Mouse (Mus musculus) intestine, postnatal 0 days (tissue): ENCODE results near the gene Bglap2. TPM values are rescaled to one million over a fixed set of nuclear protein-coding genes. Genes with fewer than 3 reads are reported as not detected.
A peak's percentile ranks its signal among the peaks of the same experiment; 100 is the strongest.

Source experiments
- ATAC-seq: fragments of 200-750 bp; cut with Nextera tagmentation; 2 replicates; pipeline ENCODE4 v1.8.0; 2017; ENCODE audit warnings: mild to moderate bottlenecking, moderate TSS enrichment, moderate library complexity
- H3K27ac ChIP-seq: fragments of 300-500 bp; sonication (generic); 2 replicates; pipeline ENCODE4 v1.5.1; 2014; ENCODE audit warnings: mild to moderate bottlenecking, low read depth, low read length, moderate library complexity
- H3K27me3 ChIP-seq: fragments of 300-500 bp; sonication (generic); replicated peaks from 2 replicates; pipeline ENCODE4 v1.6.1; 2014; ENCODE audit warnings: low read length, mixed read lengths; ENCODE audit not compliant: control insufficient read depth, insufficient read depth
- H3K36me3 ChIP-seq: fragments of 300-500 bp; sonication (generic); 2 replicates; pipeline ENCODE4 v1.6.1; 2014; ENCODE audit warnings: mild to moderate bottlenecking, moderate library complexity; ENCODE audit not compliant: control insufficient read depth, insufficient read depth
- H3K4me1 ChIP-seq: fragments of 300-500 bp; sonication (generic); replicated peaks from 2 replicates; pipeline ENCODE4 v1.6.1; 2014; ENCODE audit warnings: antibody characterized with exemption, low read length, mixed read lengths; ENCODE audit not compliant: control insufficient read depth, insufficient read depth
- H3K4me2 ChIP-seq: fragments of 300-500 bp; sonication (generic); replicated peaks from 2 replicates; pipeline ENCODE4 v1.6.1; 2014; ENCODE audit warnings: low read depth, mild to moderate bottlenecking, moderate library complexity
- H3K4me3 ChIP-seq: fragments of 300-500 bp; sonication (generic); 2 replicates; pipeline ENCODE4 v1.5.1; 2014; ENCODE audit warnings: low read depth, low read length
- H3K9ac ChIP-seq: fragments of 300-500 bp; sonication (generic); 2 replicates; pipeline ENCODE4 v1.6.1; 2014; ENCODE audit warnings: mild to moderate bottlenecking, low read depth, low read length
- H3K9me3 ChIP-seq: fragments of 300-500 bp; sonication (generic); 2 replicates; pipeline ENCODE4 v1.6.1; 2016; ENCODE audit warnings: mixed run types; ENCODE audit not compliant: control insufficient read depth
- CTCF ChIP-seq: sonication (generic); IDR thresholded peaks from 2 replicates; pipeline ENCODE4 v1.5.1; 2016; ENCODE audit warnings: low read depth, mild to moderate bottlenecking, control low read depth, antibody characterized with exemption, moderate library complexity
- WGBS: fragments of 180-500 bp; shearing (Covaris S2); extraction: QIAGEN DNeasy Blood & Tissue Kit; methylation state at CpG from one replicate; pipeline ENCODE4 v1.1.7; 2014; 5-methylcytosine and 5-hydroxymethylcytosine counted together
- polyA plus RNA-seq: library from polyadenylated mRNA; unstranded; fragments of >200 nt; fragmentation: Nextera tagmentation; extraction: Ambion mirVana; gene quantifications from 2 replicates; pipeline ENCODE4 v1.2.1, GENCODE M21; 2015

The Bglap2 gene
- polyA plus RNA-seq, 1 experiment from 2014 or later = not detected

DNA sequence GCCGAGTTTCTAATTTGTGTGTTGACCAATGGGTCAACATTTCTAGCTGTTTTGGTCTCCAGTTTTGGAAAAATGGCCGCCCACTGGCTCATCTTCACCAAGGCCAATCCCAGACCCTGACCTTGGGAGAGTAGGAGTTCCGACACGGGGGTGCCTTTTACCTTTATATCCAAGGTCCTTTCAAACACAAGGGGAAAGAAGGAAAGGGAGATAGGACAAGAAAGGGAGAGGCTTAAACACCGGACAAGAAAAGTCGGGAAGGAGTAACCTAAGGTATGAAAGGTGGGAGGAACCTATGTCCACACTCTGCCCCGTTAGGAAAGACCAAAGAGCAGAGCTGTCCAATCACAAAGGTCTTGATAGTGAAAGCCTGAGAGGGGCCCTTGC lies 32.1 kb upstream of the Bglap2 start:
- 17% methylated on average over 7 of the region's 7 CpGs for WGBS
- Histone ChIP-seq H3K27me3 (no peaks in the 10 kb centered on the region), H3K36me3 (peaks cover 33% of the 10 kb centered on the region), H3K9ac (no peak overlapping the region), H3K4me1 (peaks cover 3% of the 10 kb centered on the region; the same call in 1 of the 2 replicates), H3K9me3 (no peaks in the 10 kb centered on the region), H3K4me2 (peak overlapping the region; percentile 73), H3K27ac (peak overlapping the region; percentile 79), H3K4me3 (peak overlapping the region; percentile 47)
- ATAC-seq = peak; percentile 20; the same call in 1 of the 2 replicates
- no peak for TF ChIP-seq CTCF

DNA sequence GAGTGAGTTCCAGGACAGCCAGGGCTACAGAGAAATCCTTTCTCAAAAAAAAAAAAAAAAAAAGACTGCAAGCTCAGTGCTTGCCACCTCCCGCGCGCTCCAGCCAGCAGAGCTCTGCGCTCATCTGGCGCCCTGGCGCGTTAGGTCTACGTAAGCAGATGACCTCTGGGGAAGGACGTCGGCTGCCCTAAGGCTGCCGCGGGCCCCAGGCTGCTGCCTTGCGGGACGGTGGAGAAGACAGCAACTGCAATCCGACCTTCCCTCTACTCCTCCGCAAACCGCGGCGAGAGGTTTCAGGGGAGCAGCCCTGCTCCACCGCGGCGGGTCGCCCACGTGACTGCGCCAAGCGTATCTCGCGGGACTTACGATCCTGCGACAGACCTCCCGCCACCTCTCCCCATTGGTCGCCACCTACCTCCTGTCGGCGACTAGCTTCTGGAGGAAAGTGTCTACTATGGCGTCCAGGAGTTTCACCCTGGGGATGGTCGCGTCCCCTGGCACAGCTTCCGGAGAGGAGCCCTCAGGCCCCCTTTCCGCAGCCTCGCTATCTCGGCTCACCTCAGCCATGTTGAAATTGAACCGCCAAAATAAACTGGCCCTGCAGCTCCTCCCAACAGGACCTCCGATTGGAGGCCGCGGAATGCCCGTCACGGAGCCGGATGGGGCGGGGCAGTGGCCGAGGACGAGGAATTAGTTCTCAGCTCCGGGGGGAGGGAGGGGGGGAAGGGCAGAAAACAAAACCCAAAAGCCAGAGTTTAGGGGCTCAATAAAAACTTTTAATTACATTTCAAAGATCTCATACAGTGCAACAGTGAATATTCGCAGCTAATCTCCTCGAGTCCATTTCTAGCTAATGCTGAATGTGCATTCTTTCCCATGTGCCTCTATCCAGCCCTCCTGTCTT lies 31.5 kb upstream of the Bglap2 start, which contains the start of gene Pmf1:
TSS of gene Pmf1 (minus strand) at position 591 of the 904 bp plus-strand sequence.
- H3K9me3 ChIP-seq = no peaks in the 10 kb centered on the region
- H3K36me3 ChIP-seq = peaks cover 27% of the 10 kb centered on the region
- under 1% methylated on average over 54 of the region's 54 CpGs for WGBS
- no peak for TF ChIP-seq CTCF
- peak within 1 kb of the TSS; percentile 47 for H3K4me3 ChIP-seq
- H3K4me2 ChIP-seq = peak within 1 kb of the TSS; percentile 73
- H3K9ac ChIP-seq = peak within 1 kb of the TSS; percentile 72
- ATAC-seq = peak; percentile 89
- peaks cover 3% of the 10 kb centered on the region; the same call in 1 of the 2 replicates for H3K4me1 ChIP-seq
- H3K27ac ChIP-seq = peak within 1 kb of the TSS; percentile 79
- H3K27me3 ChIP-seq = no peaks in the 10 kb centered on the region

DNA sequence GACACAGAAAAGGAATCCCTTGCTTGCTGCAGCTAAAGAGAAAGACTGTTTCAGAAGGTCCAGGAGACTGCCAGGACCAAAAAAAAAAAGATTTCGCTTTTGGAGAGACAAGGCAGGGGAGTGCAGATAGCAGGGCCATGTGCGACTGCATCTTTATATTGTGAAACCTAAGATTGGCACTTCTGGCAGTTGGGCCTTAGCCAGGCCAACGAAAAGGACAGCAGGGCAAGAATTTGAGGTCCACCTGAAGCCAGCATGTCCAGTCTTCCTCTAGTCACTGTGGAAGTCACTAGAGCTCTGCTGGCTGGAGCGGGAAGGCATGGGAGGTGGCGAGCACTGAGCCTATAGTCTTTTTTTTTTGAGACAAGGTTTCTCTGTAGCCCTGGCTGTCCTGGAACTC lies 30.5 kb upstream of the Bglap2 start:
- Histone ChIP-seq H3K4me2 (peak overlapping the region; percentile 73), H3K27me3 (no peaks in the 10 kb centered on the region), H3K36me3 (peaks cover 20% of the 10 kb centered on the region; the same call in 1 of the 2 replicates), H3K27ac (no peak overlapping the region), H3K9me3 (no peaks in the 10 kb centered on the region), H3K4me1 (0 out of 2 replicates have a peak, but pooled peaks cover 3% of the 10 kb centered on the region), H3K4me3 (peak overlapping the region; percentile 47), H3K9ac (no peak overlapping the region)
- 44% methylated on average over 5 of the region's 5 CpGs for WGBS
- no peak for ATAC-seq
- no peak for TF ChIP-seq CTCF

DNA sequence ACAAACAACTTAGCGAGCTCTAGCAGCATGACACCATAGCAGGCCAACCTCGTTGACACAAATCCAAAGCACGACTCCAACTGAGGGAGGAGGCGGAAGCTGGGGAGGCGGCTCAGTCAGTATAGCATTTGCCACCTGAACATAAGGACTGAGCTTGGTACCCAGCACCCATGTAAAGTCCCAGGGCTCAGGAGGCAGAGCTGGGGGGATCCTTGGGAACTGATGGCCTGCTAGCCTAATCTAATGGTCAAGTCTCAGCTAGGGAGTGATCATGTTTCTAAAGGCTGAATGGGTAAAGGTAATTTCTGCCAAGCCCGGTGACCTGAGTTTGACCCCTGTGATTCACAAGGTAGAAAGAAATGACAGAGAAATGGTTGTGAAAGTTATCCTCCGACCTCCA lies 29.0 kb upstream of the Bglap2 start:
- H3K4me2 ChIP-seq = no peak overlapping the region
- H3K36me3 ChIP-seq = peaks cover 10% of the 10 kb centered on the region; the same call in 1 of the 2 replicates
- H3K27me3 ChIP-seq = no peaks in the 10 kb centered on the region
- no peak overlapping the region for H3K27ac ChIP-seq
- 48% methylated on average over 7 of the region's 7 CpGs for WGBS
- TF ChIP-seq CTCF = no peak
- ATAC-seq = no peak
- no peak overlapping the region for H3K4me3 ChIP-seq
- H3K9me3 ChIP-seq = no peaks in the 10 kb centered on the region
- H3K9ac ChIP-seq = no peak overlapping the region
- H3K4me1 ChIP-seq = 0 out of 2 replicates have a peak, but pooled peaks cover 3% of the 10 kb centered on the region

DNA sequence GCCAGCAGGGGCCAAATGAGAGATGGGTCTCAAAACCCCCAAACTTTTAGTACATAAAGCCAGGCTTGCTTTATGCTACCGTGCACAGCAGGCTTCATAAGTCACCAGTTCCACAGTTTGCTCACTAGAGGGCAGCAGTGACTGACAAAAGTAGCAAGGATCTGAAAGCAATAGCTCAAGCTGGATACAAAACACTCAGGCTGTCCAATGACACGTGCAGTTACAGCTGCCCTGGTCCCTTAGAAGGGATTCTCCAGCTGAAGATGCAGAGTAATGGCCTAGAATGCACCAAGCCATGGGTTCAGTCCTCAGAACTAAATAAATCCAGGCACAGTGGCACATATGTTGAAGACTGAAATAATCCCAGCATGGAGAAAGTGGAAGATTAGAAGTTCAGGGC lies 28.6 kb upstream of the Bglap2 start:
- Histone ChIP-seq H3K4me3 (no peak overlapping the region), H3K36me3 (peaks cover 10% of the 10 kb centered on the region; the same call in 1 of the 2 replicates), H3K27ac (no peak overlapping the region), H3K27me3 (no peaks in the 10 kb centered on the region), H3K4me1 (0 out of 2 replicates have a peak, but pooled peaks cover under 1% of the 10 kb centered on the region), H3K9ac (no peak overlapping the region), H3K9me3 (no peaks in the 10 kb centered on the region), H3K4me2 (no peak overlapping the region)
- peak; percentile 95 for TF ChIP-seq CTCF
- no peak for ATAC-seq
- WGBS = 3% methylated on average over 2 of the region's 2 CpGs

DNA sequence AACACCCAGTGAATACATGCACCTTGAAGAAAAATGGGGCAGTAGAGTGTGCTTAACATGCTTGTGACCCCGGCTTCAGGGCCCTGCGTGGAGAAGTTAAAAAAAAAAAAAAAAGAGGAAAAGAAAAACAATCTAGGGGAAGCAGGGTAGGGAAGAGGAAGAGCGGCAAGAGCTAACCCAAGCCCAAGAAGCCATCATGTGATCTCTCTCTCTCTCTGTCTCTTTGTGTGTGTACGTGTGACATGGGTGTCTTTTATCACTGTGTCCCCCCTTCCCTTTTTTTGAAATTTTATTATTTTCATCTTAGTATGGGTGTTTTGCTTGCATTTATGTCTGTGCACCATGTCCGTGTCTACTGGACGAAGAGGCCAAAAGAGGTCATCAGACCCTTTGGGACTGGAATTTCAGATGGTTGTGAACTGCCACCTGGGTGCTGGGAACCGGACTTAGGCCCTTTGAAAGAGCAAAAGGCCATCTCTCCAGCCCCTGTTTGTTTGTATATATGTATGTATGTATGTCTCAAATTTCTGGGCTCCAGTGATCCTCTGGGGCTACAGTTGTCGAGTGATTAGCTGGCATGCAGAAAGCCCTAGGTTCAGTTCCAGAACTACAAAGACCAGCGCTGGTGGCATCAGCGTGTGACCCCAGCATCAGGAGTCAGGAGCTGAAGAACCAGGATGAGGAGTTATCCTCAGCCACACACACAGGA lies 25.2 kb upstream of the Bglap2 start:
- Histone ChIP-seq H3K27me3 (no peaks in the 10 kb centered on the region), H3K4me1 (no peaks in the 10 kb centered on the region), H3K9me3 (no peaks in the 10 kb centered on the region), H3K4me2 (no peak overlapping the region), H3K36me3 (peaks cover 20% of the 10 kb centered on the region), H3K27ac (no peak overlapping the region), H3K9ac (no peak overlapping the region), H3K4me3 (no peak overlapping the region)
- WGBS = 93% methylated on average over 10 of the region's 10 CpGs
- no peak for ATAC-seq
- TF ChIP-seq CTCF = no peak
